Mouse (Mus musculus) spleen, postnatal 14 days (tissue): ENCODE measurements around the gene Foxp1.

Experiments
- DNase-seq, 2 experiments: peaks; one replicate each; pipeline ENCODE4 v3.0.0; 2021 to 2022; ENCODE audit warnings: low spot score in 2 of 2

Foxp1 gene

DNA sequence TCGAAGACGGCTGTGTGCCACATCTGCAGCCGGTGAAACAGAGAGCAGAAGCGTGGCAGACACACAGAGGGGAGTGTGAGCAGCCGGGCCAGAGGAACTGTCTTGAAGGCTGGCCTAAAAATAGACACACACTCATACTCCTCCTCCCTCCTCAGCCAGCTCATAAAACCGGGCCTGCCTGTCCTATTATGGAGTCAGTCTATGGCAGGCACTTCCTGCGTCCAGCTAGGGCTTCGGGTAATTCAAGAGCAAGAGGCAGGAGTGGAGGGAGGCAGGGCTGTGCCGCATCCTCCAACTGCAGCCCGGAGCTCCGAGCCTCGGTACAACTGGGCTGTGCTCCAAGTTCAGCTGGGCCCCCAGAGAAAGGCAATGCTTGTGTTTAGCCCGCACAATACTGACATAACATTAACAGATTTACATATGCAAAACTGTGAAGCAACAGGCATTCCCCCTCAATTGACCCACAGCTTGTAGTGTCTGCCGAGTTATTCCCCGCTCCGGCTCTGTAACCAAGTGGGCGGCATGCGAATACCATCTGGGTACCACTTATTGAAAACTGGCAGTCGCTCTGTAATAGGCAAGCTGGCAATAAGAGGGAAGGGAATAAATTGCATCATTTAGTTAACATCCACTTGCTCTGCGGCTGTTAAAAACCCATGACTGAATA, 37.2 kb downstream of the Foxp1 start:
- peak in 1 of 2 experiments; percentile 20 for DNase-seq

- no peak for DNase-seq
Observed at GRCm38 (mm10) chr6:99484884-99485216, 37.7 kb downstream of the Foxp1 start.

GRCm38 (mm10) chr6:99484197-99484725, 38.3 kb downstream of the Foxp1 start:
- no peak for DNase-seq

- no peak for DNase-seq
Observed at GRCm38 (mm10) chr6:99483556-99483955, 39.0 kb downstream of the Foxp1 start.

GRCm38 (mm10) chr6:99481568-99481967, 41.0 kb downstream of the Foxp1 start:
- no peak for DNase-seq

DNA sequence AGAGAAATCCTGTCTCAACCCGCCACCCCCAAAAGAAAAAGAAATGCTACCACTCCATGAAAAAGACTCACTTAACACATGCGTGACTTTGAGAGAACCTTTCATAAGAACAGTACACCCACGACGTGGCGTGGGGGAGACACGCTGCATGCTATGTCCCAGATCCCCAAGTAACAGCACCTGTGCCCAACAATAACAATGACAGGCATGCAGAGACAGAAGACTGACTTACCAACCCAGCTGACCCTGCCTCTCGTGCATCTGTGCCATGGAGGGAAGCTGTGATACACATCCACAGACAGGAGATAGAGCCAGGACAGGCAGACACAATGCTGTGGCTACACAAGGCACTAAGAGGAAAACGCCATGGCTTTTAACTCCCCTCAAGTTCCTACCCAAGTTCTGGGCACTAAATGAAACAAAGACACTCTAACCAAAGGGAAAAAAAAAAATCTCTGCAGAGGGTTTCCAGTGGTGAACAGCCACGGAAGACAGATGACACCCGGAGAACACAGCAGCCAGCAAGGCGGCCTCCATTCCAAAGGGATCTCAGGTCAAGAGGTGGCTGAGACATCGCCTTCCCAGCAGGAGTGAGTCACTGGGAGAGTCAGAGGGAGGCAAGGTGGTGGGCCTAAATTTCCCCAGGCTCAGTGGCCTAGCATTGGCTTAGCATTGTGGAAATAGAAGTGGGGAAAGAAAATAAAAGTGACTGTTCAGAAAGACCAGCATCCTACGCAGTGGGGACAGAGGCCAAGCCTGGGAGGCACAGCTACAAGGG, 43.5 kb downstream of the Foxp1 start:
- no peak for DNase-seq

DNA sequence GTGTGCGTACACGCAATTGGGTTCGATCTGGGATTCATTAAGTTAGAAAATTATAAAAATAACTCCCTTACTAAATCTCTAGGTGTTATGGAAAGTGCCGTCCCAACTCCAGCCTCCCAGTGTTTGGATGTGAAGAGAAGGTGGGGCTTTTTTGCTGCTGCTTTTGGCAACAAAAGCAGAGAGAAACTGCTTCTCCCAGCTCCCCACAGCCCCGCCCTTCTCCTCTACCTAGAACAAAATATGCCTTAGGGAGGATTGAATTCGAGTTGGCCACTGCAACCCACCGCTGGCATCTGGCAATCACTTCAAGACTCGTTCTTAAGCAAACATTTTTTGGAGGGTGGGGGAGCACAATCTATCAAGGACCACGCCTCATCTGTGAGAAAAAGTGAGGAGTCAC, 47.5 kb downstream of the Foxp1 start:
- no peak for DNase-seq

- no peak for DNase-seq
Observed at GRCm38 (mm10) chr6:99470906-99471305, 51.6 kb downstream of the Foxp1 start.

GRCm38 (mm10) chr6:99469134-99469834, 53.2 kb downstream of the Foxp1 start:
- no peak for DNase-seq

DNA sequence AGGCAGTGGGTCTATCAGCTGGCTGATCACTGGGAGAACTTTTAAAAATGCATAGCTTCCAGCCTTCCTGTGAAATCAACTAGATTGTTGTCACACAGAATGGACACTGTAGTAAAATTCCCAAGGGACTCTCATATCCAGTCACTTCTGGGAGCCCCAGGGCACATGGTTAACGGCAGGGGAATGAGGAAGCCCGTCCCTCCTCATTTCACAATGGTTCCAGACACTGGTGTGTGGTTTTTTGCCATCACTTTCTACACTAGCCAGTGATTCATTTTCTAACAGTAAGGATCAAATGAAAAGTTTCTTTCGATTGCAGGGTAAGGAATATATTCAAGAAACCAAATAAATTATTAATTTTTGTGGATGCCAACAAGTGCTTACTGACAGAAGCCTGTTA, 54.7 kb downstream of the Foxp1 start:
- no peak for DNase-seq

DNA sequence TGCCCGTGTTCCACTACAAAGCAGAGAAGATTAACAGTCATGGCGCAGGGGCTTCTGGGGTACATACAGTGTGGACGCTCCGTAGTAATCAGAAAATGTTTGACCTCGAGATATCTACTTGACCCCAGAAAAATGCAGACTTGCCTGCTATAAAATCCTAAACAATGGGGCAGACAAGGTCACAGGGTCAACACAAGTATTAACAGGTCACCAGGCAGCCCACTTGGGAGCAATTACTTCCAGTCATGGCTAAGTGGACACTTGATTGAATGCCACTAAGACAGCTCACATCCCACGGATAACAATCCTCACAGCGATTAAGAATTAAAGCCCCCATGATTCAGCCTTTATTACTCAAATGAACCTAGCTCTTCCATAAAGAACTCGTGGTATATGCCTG, 55.4 kb downstream of the Foxp1 start:
- no peak for DNase-seq

DNA sequence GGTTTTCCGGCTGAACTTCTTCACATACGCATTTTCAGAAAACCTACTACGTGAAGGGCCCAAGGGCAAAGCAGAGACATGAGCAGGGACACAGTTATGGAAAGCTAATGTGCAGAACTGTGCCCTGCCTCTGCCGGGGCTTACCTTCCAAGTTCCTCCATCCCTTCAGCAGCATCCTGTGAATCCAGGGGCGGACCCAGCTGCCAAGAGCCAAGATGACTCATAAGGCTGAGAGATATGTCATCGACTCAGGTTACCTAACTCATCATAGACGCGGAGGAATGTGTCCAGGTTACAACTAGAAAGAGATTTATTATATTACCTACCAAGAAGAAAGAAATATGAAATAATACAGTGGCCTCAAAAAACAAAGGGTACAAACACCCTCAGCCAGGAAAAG, 56.2 kb downstream of the Foxp1 start:
- DNase-seq: no peak

DNA sequence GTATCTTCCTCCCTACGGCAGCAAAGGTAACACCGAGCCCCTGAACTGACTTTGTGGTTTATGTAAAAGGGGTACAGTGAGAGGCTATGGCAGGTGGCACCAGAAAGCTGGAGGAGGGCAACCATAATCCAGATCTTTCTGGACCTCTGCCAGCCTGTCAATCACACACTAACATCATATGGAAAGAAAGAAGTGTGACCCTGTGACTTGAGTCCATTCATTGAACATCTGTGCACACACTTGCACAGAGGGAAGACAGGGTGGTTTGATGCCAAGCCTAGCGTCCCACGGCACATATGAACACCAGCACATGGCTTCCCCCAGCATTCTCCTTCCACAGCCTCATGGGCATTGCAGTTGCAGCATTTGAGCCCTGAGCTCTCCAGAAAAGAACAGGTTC, 58.1 kb downstream of the Foxp1 start:
- DNase-seq: no peak

GRCm38 (mm10) chr6:99463906-99464305, 58.6 kb downstream of the Foxp1 start:
- no peak for DNase-seq

GRCm38 (mm10) chr6:99458775-99459174, 63.7 kb downstream of the Foxp1 start:
- DNase-seq: no peak

DNA sequence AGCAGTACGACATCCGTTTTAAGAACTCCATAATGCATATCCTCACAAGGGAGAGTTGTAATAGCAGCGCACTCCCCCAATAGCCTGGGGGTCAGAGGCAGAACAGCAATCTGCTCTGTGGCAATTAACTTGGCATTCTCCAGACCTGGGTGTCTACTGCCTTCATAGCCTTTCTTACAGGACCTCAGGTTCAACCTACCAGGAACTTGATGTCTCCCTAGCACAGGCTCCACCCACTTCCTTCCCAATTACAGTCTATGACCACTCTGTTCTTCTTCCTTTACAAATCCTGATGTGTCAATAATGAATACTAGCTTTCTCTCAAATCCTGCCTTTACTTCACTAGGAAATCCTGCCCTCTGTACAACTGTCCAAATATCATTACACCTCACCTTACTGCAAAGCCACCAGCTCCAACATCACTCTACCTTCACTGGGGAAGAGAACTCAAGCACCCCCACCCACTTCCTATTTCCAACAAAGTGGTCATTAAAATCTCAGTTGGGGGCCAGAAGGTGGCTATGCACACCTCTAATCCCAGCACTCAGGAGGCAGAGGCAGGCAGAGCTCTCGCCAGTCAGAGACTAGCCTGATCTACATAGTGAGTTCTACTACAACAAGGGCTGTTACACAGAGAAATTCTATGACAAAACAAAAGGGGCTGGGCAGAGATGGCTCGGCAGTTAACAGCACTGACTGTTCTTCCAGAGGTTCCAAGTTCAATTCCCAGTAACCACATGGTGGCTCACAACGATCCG, 68.6 kb downstream of the Foxp1 start:
- DNase-seq: no peak

DNA sequence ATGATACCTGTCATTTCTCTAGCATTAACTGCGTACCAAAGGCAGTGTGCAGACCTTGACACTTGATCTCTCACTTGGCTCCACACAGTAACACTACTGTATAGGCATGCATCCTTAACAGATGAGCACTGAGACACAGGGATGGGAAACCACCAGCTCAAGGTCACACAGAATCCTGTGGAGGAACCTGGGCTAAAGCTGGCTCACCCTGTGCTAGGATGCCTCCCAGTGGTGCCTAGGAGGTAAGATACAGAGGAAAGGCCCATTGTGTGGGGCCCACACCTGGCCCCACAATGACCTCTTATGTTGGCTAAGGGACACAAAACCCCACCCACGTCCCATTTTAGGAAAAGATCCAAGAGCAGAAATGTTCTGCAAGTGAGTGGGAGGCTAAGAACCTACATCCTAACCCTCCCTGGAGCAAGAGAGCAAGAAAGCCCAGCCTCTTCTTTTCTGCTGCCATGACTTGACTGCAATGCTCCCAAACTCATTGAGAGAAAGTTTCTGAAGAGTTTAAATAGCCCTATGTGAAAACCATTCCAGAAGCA, 69.8 kb downstream of the Foxp1 start:
- peak in 1 of 2 experiments; percentile 15 for DNase-seq

DNA sequence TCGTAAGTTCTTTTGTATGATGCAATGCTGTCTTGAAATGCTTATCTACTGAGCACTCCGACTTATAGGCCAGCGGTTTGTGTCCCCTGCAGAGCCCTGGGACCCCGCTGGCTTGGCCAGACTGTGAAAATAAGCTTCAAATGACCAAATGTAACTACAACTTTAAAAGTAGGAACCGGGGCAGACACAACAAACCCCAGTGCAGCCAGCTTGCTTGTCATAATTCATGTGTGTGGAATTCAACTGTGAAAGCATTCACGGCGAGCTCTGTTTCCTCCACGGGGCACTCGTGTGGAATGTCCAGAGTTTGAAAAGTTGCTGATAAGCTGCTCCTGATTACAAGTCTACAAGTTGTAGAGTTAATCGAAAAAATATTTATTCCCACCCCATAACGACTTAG, 71.0 kb downstream of the Foxp1 start:
- no peak for DNase-seq

DNA sequence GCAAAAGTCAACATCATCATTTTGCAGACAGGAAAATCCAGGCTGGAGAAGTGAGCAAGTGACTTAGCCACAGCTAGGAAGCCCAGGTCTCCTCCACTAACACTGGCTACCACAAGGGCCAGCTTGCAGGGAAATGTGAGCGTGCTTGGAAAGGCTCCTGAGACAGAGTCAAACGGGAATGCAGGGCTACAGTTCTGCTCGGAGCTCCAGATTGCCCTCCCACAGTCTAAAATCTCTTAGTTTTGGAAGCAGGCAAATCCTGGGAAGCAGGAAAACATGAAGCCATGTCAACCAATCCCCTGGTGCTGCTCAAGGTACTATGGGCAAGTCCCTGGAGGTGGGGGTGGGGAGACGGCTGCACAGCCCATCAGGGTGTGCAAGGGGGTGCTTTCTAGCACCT, 75.1 kb downstream of the Foxp1 start:
- DNase-seq: no peak

DNA sequence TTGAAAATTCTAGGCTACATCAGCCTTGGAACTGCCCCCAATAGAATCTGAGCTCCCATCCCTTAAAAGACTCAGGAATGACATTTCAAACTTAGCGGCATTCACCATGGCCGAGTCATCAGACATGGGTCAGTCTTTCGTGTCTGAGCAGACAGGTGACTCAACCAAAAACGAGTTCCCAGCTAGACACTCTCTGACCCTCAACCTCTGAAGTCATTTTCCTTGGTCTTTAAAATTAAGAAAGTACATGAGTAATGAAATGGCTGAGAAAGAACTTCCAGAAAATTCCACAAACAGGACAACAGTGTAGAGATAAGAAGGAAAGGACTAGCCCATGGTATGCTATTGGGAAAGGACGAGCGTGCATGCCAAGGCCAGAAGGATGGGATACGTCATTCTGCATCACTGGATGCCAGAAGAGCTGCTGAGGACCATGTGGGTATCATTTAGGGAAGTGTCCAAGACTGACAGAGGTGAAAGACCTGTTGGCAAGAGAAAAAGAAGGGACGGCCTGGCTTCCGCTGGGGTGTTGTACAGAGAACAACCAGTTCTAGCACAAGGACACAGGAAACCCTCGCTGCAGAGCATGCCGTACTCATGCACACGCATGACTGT, 75.6 kb downstream of the Foxp1 start:
- DNase-seq: no peak

DNA sequence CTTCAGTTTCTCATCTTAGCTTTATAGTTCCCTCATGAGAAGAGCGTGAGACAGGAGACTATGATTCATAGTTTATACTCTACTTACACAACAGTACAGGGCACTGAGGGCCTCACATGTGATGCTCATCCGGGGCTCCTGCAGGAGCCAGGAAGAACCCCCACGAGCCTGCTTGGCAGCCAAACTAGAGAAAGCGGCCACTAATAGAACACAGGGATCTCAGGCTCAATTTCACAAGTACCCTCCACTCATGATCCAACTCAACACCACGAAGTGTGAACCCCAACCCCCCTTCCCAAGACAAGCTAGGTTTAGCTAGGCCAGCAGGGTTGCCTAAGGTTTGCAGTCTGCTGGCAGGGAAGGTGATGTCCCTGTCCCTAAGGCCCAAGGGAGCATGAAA, 79.1 kb downstream of the Foxp1 start:
- DNase-seq: no peak
